Mouse (Mus musculus) midbrain, embryonic 14.5 days (tissue): Measurements from ENCODE around the gene Amy2a3. TPM values are rescaled to one million over a fixed set of nuclear protein-coding genes. Genes with fewer than 3 reads are reported as not detected.
"Not testable (repeated sequence)": the region's sequence is repeated elsewhere in the genome, so short reads cannot be mapped to it uniquely, and the experiment has no call there.

Experiments
- ATAC-seq: fragments of 200-750 bp; cut with Nextera tagmentation; 2 replicates; pipeline ENCODE4 v1.8.0; 2017; ENCODE audit warnings: moderate number of reproducible peaks, moderate library complexity; ENCODE audit not compliant: low FRiP score, low TSS enrichment
- DNase-seq: peaks from one replicate; pipeline ENCODE4 v3.0.0-alpha.2; 2015
- H3K27ac ChIP-seq: fragments of 300-500 bp; sonication (generic); replicated peaks from 2 replicates; pipeline ENCODE4 v1.5.1; 2014; ENCODE audit warnings: mild to moderate bottlenecking, low read depth, low read length, moderate library complexity
- H3K27me3 ChIP-seq: fragments of 300-500 bp; sonication (generic); 2 replicates; pipeline ENCODE4 v1.6.1; 2014; ENCODE audit warnings: low read length, control low read depth, mixed read lengths; ENCODE audit not compliant: control insufficient read depth, insufficient read depth
- H3K36me3 ChIP-seq: fragments of 300-500 bp; sonication (generic); 2 replicates; pipeline ENCODE4 v1.6.1; 2014; ENCODE audit warnings: low read length, control low read depth; ENCODE audit not compliant: control insufficient read depth, insufficient read depth
- H3K4me1 ChIP-seq: fragments of 300-500 bp; sonication (generic); 2 replicates; pipeline ENCODE4 v1.6.1; 2014; ENCODE audit warnings: mild to moderate bottlenecking, antibody characterized with exemption, low read length, control low read depth; ENCODE audit not compliant: control insufficient read depth, insufficient read depth
- H3K4me2 ChIP-seq: fragments of 300-500 bp; sonication (generic); 2 replicates; pipeline ENCODE4 v1.6.1; 2014; ENCODE audit warnings: mild to moderate bottlenecking, low read length, moderate library complexity
- H3K4me3 ChIP-seq: fragments of 300-500 bp; sonication (generic); replicated peaks from 2 replicates; pipeline ENCODE4 v1.5.1; 2014; ENCODE audit warnings: low read depth, low read length
- H3K9ac ChIP-seq: fragments of 300-500 bp; sonication (generic); replicated peaks from 2 replicates; pipeline ENCODE4 v1.6.1; 2014; ENCODE audit warnings: mild to moderate bottlenecking, low read length, moderate library complexity
- H3K9me3 ChIP-seq: fragments of 300-500 bp; sonication (generic); 2 replicates; pipeline ENCODE4 v1.6.1; 2016; ENCODE audit warnings: low read length, control low read depth, mixed read lengths; ENCODE audit not compliant: control insufficient read depth
- WGBS: fragments of 180-500 bp; shearing (Covaris S2); extraction: QIAGEN DNeasy Blood & Tissue Kit; methylation state at CpG from one replicate; pipeline ENCODE4 v1.1.7; 2014; 5-methylcytosine and 5-hydroxymethylcytosine counted together
- polyA plus RNA-seq: library from polyadenylated mRNA; unstranded; fragments of >200 nt; fragmentation: Nextera tagmentation; extraction: Ambion mirVana; gene quantifications from 2 replicates; pipeline ENCODE4 v1.2.1, GENCODE M21; 2014

Amy2a3 gene
- polyA plus RNA-seq: not detected in 2 replicates

GRCm38 (mm10) chr3:113323952-113324351 lies at the start of gene Amy2a3:
Gene Amy2a3 (minus strand): TSS chr3:113324052.
- no CpG with 5 or more reads among the region's 4 CpGs for WGBS
- H3K9ac ChIP-seq, H3K36me3 ChIP-seq, ATAC-seq, H3K27ac ChIP-seq, H3K4me2 ChIP-seq, DNase-seq, H3K9me3 ChIP-seq, H3K27me3 ChIP-seq, H3K4me3 ChIP-seq, H3K4me1 ChIP-seq: not testable (repeated sequence)

- no CpG with 5 or more reads among the region's 4 CpGs for WGBS
- H3K4me1 ChIP-seq, H3K36me3 ChIP-seq, H3K9ac ChIP-seq, ATAC-seq, H3K27ac ChIP-seq, H3K4me3 ChIP-seq, DNase-seq, H3K27me3 ChIP-seq, H3K4me2 ChIP-seq, H3K9me3 ChIP-seq: not testable (repeated sequence)
These were observed 32.7 kb upstream of the Amy2a3 start, which contains the start of gene Amy2a2 for GRCm38 (mm10) chr3:113356558-113356957. Gene Amy2a2 (minus strand): TSS chr3:113356658.

DNA sequence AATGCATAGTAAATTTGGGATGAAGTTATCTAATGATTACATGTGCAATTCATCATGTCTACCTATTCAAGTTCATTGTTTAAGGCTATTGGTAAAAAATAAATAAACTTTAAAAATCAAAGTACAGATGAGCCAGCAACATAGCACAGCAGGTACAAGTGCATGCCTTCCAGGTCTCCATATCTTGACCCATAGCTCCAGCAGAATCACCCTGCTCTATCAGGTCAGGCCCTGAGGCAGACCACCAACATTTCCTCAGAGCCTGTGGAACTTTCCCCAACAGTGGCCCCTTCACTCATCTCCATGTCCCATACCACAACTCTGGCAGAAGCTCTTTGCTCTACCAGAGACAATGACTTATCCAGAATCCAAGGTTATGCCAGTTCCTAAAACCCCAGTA lies 21.6 kb upstream of the Amy2a3 start:
- not testable (repeated sequence) for H3K9ac ChIP-seq, H3K27ac ChIP-seq, H3K4me1 ChIP-seq, H3K9me3 ChIP-seq, H3K4me2 ChIP-seq, DNase-seq, H3K36me3 ChIP-seq, H3K4me3 ChIP-seq, H3K27me3 ChIP-seq
- ATAC-seq: peak; percentile 48; the same call in 1 of the 2 replicates

- H3K4me3 ChIP-seq, H3K27ac ChIP-seq, H3K4me1 ChIP-seq, DNase-seq, H3K27me3 ChIP-seq, H3K36me3 ChIP-seq, H3K9ac ChIP-seq, H3K4me2 ChIP-seq, H3K9me3 ChIP-seq: not testable (repeated sequence)
- no CpG with 5 or more reads among the region's 3 CpGs for WGBS
- peak; percentile 20; the same call in 1 of the 2 replicates for ATAC-seq
These were observed 10.9 kb downstream of the Amy2a3 start for GRCm38 (mm10) chr3:113312937-113313336.

DNA sequence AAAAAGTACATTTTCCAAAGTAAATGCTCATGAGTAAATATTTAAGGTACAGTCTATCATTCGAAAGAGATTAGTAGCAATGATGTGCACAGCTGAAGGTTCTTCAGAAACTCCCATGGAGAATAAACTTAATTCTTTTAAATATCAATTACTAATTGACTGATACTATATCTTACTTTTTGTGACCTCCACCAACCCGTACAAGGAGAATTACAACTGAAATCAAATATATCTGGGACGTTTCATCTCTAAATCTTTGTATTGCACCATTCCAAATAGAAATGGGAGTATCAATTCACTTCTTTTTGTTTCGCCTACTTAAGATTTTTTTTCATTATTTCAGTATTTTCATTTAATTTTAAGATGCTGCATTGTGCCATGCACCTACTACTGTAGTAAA lies 32.5 kb downstream of the Amy2a3 start, which contains the start of gene Amy2a4:
Amy2a4 (minus strand) TSS at position 101 of the 400 bp plus-strand sequence.
- not testable (repeated sequence) for H3K27me3 ChIP-seq, H3K4me1 ChIP-seq, H3K9me3 ChIP-seq, DNase-seq, H3K4me2 ChIP-seq, ATAC-seq, H3K9ac ChIP-seq, H3K36me3 ChIP-seq, H3K27ac ChIP-seq, H3K4me3 ChIP-seq
- WGBS: no CpG with 5 or more reads among the region's 4 CpGs

GRCm38 (mm10) chr3:113280285-113280684 lies 43.6 kb downstream of the Amy2a3 start:
- not testable (repeated sequence) for H3K9ac ChIP-seq, H3K4me3 ChIP-seq, H3K9me3 ChIP-seq, H3K27ac ChIP-seq, H3K4me1 ChIP-seq, H3K4me2 ChIP-seq, DNase-seq, H3K36me3 ChIP-seq, H3K27me3 ChIP-seq
- peak; percentile 63; the same call in 1 of the 2 replicates for ATAC-seq

- not testable (repeated sequence) for H3K4me3 ChIP-seq, H3K27me3 ChIP-seq, H3K4me1 ChIP-seq, DNase-seq, H3K36me3 ChIP-seq, H3K27ac ChIP-seq, ATAC-seq, H3K9me3 ChIP-seq, H3K4me2 ChIP-seq, H3K9ac ChIP-seq
These were observed 44.3 kb downstream of the Amy2a3 start for GRCm38 (mm10) chr3:113279586-113279985.

Other genes with a start within 250 kb of the Amy2a3 start
- 0.12 TPM in 1 of 2 replicates, not detected in the other for gene Amy2a5, start 65.2 kb downstream of the Amy2a3 start, polyA plus RNA-seq
- gene Amy2a4, start 32.6 kb downstream of the Amy2a3 start, polyA plus RNA-seq: not detected in 2 replicates
- not detected in 2 replicates for gene Amy2a2, start 32.6 kb upstream of the Amy2a3 start, polyA plus RNA-seq
- not detected in 2 replicates for gene Amy2a1, start 208.4 kb upstream of the Amy2a3 start, polyA plus RNA-seq